Mouse (Mus musculus) urinary bladder, adult 2 months (tissue): ENCODE results near the gene Celf6. TPM values are rescaled to one million over a fixed set of nuclear protein-coding genes. Genes with fewer than 3 reads are reported as not detected.

Experiments used
- DNase-seq: peaks from one replicate; pipeline ENCODE4 v3.0.0; 2022; ENCODE audit warnings: low spot score
- polyA plus RNA-seq: library from polyadenylated mRNA; depleted of rRNA; stranded (reverse); fragments of >200 nt; gene quantifications from 2 replicates; pipeline ENCODE4 v1.2.3, GENCODE M21; 2012; rRNA removed

Celf6 gene
- polyA plus RNA-seq = 0.19 and 0.21 TPM in 2 replicates

- peak; percentile 51 for DNase-seq
Observed at GRCm38 (mm10) chr9:59577844-59578504, at the start of gene Celf6. TSS of gene Celf6 (plus strand) at chr9:59577917.

GRCm38 (mm10) chr9:59528274-59528673, 49.4 kb upstream of the Celf6 start:
- no peak for DNase-seq

GRCm38 (mm10) chr9:59531645-59532044, 46.1 kb upstream of the Celf6 start:
- no peak for DNase-seq

DNA sequence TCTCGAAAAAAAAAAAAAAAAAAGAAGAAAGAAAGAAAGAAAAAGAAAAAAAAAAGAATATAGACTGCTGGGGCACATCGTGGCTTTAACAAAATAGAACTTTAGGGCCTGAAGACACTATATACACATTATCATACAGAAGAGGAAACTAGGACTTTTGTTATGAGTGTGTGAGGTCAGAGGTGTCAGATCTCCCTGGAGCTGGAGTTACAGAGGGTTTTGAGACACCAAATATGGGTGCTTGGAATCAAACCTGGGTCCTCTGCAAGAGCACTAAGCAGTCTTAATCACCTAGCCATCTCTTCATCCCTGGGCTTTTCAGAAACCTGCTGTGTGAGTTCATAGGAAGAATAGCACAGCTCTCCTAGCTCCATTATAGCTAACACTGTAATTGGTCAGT, 44.3 kb upstream of the Celf6 start:
- DNase-seq = no peak

DNA sequence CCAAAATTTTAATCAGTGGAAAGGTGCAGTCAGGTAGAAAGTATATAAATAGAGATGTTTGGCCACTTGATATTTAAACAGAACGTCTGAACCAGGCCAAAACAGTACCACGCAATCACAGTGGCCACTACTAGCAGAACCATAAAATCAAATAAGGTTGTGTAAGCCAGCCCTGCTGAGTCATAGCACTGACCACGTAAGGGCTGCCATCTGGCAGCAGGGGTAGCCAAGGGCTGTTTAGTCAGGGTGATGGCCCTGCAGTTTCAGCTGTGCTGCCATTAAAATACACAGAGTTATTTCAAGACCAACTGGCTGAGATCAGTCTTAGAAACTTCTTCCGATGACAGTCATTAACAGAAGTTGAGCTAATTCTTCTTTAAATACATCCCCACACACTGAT, 43.8 kb upstream of the Celf6 start:
- no peak for DNase-seq

- DNase-seq = no peak
Observed at GRCm38 (mm10) chr9:59537651-59538050, 40.1 kb upstream of the Celf6 start.

DNA sequence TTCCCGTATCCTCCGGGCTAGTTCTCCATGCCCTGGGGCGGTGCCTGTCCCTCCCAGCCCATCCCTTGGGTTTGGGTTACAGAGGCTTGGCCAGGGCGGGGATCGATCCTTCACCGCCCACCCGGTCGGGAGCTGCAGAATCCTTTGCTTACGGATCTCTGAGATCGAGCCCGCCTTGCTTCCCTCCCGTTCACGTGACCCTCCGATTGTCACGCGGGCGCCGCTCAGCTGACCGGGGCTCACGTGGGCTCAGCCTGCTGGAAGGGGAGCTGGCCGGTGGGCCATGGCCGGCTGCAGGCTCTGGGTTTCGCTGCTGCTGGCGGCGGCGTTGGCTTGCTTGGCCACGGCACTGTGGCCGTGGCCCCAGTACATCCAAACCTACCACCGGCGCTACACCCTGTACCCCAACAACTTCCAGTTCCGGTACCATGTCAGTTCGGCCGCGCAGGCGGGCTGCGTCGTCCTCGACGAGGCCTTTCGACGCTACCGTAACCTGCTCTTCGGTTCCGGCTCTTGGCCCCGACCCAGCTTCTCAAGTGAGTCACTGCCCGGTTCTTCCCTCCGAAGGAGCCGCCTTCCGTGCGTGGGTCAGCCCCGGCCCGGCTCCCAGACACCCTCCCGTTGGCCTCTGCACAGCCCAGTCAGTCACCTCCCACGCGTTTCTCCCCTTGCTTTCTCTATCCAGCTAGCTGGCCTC, 38.1 kb upstream of the Celf6 start, which contains the start of the genes Hexa and Tmem202:
Hexa (plus strand) TSS at position 100 of the 697 bp plus-strand sequence.
Tmem202 (minus strand) TSS at position 407 of the 697 bp plus-strand sequence.
- DNase-seq = peak; percentile 79

DNA sequence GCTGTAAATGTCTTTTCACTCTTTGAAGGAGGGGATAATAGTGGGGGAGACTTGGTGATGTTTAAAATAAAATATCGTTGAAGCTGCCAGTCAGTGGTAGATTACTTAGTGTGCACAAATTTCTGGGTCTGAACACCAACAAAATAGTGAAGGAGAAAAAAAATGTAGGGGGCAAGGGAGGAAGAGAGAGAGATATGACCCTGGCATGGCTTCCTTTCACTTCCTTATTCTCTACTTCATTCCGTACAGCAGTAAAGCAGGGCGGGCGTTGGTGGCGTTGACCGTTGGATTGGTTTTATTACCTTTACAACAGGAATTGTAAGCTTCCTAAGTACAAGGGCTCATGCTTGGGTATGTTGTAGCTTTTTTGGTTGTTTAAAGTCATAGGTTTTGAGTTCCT, 36.1 kb upstream of the Celf6 start:
- no peak for DNase-seq

GRCm38 (mm10) chr9:59542766-59543324, 34.9 kb upstream of the Celf6 start:
- no peak for DNase-seq

- no peak for DNase-seq
Observed at GRCm38 (mm10) chr9:59544739-59545138, 33.0 kb upstream of the Celf6 start.

DNA sequence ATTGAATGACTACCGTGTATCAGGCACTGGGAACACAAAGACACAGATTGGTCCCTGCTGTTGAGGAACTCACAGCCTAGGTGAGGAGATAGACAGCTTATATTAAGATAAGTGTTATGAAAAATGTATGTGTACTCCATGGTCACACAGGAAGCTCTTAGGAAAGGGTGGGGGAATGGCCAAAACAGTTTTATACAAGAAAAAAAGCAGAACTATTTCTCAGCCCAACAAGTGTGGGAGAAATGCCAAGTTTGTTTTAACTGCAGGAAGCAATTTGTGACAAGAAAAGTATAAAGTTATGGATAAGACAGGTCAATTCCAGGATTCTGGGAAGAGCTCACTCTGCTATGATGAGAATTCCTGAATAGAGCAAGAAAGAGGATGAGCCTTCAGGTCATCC, 29.8 kb upstream of the Celf6 start:
- DNase-seq = no peak

DNA sequence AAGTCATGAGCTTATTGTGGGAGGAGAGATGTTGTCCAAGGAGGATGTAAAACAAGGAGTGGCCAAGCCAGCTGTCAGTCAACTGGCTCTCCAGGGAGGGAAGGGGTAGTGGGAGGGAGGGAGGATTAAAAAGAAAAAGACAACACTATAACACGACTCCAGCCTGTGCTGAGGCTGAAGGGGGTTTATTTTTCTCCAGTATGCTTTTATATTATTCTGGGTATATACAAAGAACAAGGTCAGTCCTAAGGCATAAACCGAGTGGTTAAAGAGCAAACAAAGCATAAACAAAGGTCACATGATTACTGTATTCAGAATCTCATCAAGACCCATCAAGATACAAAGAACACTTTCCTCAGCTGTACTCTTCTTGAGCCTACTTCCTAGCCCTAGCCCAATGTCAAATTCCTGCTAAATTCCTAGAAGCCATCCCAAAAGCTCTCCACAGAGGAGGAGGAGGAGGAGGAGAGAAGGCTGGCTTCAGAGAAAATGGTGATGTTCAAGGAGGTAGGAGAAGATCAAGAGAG, 28.7 kb upstream of the Celf6 start:
- DNase-seq = no peak

DNA sequence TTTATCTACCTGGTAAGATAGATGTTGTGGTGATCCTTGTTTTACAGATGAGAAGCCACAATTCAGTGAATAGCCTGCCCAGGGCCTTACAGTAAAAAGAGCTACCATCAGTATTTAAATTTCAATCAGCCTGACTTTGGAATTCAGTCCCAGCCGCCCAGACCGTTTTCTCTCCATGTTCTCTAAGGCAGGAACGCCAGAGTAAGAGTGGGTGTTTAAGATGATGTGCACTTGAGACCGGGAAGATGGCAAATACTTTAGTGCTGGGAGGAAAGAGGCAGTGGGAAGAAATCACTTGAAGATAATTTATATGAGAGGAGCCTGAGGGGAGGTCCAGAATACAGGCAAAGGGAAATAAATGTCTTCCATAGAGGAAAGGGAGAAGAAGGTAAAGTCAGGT, 27.6 kb upstream of the Celf6 start:
- DNase-seq = no peak

DNA sequence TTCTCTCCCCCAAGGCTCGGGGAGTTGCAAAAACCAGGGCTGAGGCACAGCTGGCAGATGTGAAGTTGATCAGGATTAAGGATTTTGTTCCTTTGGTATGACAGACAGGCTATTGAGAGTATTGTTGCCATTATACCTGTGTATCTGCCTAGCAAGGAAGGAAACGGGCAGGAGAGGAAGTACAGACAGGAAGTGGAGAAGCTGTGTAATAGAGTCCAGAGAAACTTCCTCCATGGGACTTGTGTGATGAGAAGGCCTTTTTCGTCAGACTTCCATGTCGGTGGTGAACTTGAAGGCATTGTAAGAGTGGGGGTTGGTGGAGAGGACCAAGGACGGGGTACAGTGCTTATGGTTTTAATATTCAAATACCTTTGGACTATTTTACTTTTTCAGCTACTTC, 26.7 kb upstream of the Celf6 start:
- DNase-seq = no peak

GRCm38 (mm10) chr9:59551620-59552031, 26.1 kb upstream of the Celf6 start:
- no peak for DNase-seq

- DNase-seq = no peak
Observed at GRCm38 (mm10) chr9:59552610-59553009, 25.1 kb upstream of the Celf6 start.

- no peak for DNase-seq
Observed at GRCm38 (mm10) chr9:59553719-59554118, 24.0 kb upstream of the Celf6 start.

- peak; percentile 51 for DNase-seq
Observed at GRCm38 (mm10) chr9:59565600-59565999, 12.1 kb upstream of the Celf6 start.

DNA sequence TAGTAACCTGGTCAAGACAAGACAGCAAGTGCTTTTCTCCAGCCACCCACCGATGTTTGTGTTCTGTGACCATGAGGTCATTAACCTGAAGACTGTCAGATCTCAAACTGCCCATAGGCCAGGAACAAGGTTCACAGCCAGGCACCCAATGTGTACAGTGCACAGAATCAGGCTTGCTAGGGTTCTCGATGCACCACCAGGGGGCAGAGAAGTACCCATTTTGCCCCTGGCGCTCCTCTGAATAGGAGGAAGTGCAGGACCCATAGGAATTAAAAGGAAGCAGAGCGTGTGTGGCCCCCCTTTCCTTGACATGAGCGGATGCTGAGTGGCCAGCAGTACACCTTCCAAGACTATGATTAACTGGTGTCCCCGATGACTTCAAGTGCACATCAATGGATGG, 10.6 kb upstream of the Celf6 start:
- no peak for DNase-seq

DNA sequence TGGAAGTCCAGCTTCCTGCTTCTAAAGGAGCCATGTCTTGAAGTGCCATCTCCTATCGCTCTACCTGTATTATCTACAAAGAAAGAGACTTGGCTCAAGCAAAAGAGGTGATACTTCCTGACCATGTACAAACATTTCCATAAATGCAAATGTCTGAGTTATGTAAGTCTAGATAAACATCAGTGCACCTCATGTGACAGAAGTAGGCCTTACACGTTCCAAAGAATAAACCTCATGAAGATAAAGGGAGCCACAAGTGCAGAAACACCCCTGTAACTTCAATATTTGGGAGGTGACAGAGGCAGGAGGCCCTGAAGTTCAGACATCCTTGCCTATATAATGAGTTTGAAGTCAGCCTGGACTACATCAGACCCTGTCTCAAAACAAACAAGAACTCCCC, 5.9 kb upstream of the Celf6 start:
- no peak for DNase-seq

DNA sequence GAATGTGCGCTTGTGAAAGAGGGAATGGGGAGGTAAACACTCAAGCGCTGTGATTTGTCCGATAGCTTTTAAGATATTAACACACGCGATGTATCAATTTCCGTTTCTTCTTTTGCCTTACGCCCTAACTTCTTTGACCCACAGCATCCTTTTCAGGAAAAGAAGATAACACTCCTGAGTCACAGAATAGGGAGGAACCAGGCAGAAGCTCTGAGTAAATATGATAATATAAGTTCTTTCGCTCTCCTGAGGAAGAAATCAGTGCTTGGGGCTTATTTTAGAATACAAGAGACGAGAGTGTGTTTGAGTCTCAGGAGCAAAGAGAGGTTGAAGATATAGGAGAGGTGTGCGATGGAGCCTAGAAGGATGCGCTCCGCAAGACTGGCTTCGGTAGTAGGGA, 316 bp upstream of the Celf6 start:
- no peak for DNase-seq

GRCm38 (mm10) chr9:59578505-59578867, 769 bp downstream of the Celf6 start:
- DNase-seq = no peak

DNA sequence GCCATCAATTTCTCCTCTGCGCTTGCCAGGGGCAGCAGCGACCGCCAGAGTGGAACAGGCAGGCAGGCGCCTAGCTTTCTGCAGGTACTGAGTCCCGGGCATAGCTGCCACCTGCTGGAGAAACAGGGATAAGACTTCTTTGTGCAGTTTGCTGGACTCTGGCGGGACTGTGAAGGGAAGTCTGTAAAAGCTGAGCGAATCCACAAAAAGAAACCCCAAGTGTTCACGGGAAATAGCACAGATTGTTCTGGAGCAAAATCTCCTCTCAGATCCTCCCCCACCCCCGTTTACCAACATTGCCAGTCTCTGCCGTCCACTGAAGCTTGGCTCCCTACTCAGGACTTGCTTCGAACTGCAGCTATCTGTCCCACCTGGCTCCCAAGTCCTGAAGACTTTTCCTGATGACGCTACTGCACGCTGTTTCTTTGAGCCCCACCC, 7.2 kb downstream of the Celf6 start:
- peak; percentile 34 for DNase-seq
